Mouse (Mus musculus) cerebellum, postnatal 25 days (tissue): ENCODE results near the gene Rnd2.
"Not testable (repeated sequence)": the region's sequence is repeated elsewhere in the genome, so short reads cannot be mapped to it uniquely, and the experiment has no call there.

Experiments used
- DNase-seq, 2 experiments: peaks; one replicate each; pipeline ENCODE4 v3.0.0; 2021; ENCODE audit warnings: mixed read lengths in 2 of 2

Rnd2 gene

DNA sequence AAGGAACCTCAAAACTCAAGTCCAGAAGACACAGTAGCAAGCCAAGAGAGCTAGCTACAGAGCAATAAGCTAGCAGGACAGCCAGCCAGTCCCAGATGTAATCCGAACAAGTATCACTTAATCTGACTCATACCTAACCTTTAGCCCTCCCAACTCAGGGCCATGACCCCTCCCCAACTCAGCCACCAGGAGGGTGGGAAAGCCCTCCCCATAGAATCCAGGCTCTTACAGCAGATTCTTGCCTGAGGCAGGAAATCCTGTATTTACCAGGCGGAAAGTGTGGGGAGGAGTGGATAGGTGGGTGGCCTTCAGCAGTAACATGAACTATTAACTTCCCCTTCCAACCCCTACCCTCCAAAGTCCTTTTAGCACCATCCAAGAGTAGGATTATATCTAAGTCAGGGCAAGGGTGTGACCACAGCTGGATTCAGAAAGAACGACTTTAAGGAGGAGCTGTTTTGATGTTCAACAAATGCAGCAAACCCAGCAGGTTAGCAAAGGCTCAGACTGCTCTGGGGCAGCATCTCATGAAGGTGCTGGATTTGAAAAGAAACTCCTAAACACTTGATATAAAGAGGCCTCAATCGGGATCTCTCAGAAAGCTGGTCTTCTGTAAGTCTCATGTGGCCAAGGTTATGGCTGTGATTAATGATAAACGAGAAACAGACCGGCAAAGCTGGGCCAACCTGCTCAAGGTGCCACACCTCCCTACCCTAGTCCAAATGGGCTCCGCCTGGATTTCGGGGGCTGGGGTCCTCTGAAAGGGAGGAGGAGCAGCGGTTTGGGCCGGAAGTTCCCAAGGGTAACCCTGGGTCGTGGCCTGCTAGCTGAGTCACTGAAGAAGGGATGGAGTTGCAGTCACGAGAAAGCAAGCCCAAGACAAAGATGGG, at the start of gene Rnd2:
TSS of gene Rnd2 (plus strand) at position 789 of the 890 bp plus-strand sequence.
- no peak for DNase-seq

DNA sequence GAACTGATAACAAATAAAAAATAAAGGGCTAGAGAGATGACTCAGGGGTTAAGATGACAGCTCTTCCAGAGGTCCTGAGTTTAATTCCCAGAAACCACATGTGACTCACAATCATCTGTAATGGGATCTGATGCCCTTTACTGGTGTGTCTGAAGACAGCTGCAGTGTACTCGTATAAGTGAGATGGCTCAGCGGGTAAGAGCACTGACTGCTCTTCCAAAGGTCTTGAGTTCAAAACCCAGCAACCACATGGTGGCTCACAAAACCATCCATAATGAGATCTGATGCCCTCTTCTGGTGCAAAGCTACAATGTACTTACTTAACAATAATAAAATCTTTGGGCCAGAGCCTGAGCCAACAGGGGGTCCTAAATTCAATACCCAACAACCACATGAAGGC, 49.5 kb upstream of the Rnd2 start:
- DNase-seq: no peak

DNA sequence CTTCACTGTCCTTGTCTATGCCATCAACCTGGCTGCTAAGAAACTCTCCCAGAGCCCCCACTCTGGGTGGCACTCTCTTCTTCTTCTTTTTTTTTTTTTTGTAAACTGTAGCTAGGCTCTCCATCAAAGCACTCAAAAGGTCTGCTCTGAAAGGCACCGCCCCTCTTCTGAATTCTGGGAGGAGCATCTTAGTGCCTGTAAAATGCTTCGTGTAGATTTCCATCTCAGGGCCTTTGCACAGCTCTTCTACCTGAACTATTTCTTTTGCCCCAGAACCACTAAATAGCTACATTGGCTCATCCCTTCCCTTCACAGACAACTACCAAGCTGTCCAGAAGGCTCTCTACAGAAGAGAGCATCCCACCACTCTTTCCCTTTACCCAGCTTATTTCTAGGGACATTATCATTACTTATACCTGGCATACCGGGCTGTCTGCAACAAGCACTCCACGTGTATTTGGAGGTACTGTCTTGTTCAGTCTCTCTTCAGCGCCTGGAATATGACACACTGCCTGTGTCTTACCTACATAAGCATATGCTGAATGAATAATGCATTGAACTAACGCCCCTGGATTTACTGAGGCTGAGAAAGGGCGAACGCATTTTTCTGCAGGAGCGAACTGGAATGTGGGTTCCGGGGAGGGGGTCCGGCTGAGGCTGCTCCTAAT, 48.2 kb upstream of the Rnd2 start:
- DNase-seq: no peak

DNA sequence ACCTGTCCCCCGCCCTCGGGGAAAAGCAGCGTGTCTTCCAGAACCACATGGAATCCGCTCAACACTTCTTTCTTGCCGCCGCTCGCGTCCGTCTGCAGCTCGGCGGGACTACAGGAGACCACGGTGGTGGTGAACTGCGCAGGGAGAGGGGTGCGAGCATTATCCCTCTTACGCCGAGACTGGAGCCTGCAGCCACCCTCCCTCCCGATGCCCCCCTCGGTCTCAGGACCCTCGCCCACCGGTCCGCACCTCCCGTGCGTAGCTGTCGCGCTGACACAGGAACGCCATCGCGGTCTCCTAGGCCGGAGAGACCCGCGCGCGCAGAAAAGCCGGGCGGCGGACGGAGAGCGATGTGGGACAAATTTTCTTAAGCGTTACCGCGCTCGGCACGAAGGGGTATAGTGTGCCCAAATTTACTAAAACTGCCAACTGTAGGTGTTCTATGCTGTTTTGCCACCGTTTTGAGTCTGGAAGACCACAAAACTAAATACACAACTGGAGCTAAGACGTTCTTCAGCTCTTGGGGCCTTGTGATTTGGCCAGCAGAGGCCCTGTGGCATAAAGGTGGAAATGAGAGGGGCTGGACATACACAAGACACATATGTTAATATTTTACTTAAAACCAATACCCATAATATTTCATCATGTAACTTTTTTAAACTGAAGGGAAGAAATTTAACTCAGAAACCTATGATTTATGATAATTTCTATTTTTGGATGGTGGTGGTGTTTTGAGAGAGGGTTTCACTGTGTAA, 47.5 kb upstream of the Rnd2 start, which contains the start of gene Aarsd1:
TSS of gene Aarsd1 (minus strand) at position 515 of the 755 bp plus-strand sequence.
- peak; percentile 96 to 97 for DNase-seq

DNA sequence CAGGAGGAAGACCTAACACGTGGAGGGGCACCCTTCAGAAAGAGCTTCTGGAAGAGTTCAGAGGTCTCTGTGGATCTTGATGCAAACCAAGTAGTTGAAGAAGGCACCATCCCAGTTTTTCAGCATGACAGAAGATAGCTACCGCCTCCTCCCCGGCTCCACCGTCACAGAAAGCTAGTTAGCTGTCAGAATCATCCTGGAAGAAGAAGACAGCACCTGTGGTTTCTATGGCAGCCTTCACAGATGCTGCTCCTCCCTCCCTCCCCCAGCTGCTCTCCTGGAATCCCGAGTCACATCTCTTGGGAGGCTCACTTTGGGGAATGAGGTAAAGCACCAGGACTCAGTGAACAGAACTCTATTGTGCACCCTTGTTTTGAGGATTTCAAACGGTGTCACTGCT, 45.8 kb upstream of the Rnd2 start:
- no peak for DNase-seq

DNA sequence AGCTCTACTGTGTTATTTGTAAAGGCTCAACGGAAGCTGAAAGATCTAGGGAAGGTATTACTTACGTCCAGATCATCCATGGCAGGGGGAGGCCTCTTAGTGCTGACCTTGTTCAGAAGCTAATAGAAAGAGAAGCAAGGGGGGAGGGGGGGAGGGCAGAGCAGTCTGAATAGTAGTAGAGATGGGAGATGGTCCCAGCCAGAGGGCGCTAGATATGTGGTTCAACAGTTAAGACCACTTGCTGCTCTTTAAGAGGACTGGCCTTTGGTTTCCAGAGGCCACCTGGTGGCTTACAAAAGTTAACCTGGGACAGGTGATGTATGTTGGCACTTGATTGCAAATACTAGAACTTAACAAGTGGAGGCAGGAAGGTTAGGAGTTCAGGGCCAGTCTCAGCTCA, 45.2 kb upstream of the Rnd2 start:
- no peak for DNase-seq

DNA sequence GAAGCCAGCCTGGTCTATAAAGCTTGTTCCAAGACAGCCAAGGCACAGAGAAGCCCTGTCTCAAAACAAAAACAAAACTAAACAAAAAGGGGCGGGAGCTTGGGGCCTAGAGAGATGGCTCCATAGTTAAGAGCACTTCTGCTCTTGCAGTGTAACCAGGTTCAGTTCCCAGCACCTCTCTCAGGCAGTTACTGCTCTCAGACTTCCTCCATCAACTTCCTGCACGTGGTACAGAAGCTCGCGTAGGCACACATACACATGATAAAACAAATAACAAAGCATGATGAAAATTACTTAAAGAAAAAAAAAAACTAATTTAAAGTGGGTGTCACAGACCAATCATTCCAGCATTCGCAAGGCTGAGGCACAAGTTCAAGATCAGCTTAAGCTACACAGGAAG, 44.7 kb upstream of the Rnd2 start:
- DNase-seq: no peak

DNA sequence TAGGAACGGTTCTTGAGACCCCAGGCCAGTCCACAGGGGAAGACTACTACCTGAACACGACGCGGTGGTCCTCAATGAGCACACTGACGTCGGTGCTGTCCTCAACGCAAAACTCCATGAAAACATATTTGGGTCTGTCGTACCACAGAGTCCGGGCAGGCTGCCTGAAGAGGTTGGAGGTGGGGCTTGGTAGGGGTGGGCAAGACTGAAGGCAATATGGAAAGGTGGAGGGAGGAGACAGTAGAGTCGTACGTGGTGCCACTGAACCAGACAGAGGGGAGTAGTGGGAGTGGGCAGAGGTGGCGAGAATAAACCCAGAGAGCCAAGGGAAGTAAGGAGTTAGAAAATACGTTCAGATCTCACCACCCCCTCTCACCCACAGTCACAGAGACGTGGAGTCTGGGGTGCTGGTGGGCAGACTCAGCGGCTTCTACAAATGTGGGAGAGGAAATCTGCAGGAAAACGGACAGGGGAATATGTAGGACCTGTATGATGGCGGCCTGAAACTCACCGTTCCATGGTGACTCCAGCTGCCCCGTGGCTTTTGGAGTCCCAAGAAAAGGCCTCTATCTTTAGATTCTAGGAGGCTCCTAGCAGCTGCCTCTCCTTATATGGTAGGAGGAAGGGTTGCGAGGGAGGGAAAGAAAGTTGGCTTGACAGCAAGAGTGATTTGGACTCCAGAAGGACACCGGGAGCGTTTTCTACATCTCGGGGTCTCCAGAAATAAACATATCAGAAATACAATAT, 40.5 kb upstream of the Rnd2 start, which contains the start of gene Gm27029:
TSS of gene Gm27029 (minus strand) at position 692 of the 747 bp plus-strand sequence.
- peak in 1 of 2 experiments; percentile 18 for DNase-seq

DNA sequence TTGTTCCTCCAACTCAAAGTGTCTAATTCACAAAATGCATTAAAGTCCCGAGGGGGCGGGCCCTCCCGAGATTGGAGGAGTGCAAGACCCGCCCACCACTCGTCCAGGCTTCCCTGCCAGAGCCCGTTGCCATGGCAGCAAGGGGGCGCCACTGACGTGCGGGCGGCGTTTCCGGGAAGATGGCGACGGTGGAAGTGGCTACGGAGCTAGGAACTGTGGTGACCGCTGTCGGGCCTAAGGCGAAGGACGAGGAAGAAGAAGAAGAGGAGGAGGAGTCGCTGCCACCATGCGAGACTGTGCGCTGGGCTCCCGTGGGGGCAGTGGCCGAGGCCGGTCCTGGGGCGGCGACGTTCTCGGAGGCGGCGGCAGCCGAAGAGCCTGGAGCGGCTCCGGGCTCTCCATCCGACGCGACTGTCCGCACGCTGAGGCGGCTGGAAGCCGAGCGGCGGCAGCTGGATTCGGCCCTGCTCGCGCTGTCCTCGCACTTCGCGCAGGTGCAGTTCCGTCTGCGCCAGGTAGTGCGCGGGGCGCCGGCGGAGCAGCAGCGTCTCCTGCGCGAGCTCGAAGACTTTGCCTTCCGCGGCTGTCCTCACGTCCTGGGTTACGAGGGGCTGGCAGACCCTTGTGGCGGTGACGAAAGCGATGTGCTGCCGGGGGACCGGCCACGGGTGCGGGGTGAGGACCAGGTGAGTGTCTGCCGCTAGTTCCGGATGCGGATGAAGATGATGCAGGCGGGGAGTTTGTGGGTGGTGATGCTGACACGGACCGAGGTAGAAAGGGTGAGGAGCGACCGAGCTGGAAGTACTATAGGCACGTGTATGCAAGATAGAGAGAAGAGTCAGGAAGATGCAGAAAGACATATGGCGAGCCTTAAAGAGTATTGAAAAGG, 39.6 kb upstream of the Rnd2 start, which contains the start of the genes Rundc1 and Ptges3l:
TSS of gene Rundc1 (plus strand) at position 161 of the 889 bp plus-strand sequence.
TSS of gene Ptges3l (minus strand) at position 409 of the 889 bp plus-strand sequence.
- peak; percentile 97 to 99 for DNase-seq

DNA sequence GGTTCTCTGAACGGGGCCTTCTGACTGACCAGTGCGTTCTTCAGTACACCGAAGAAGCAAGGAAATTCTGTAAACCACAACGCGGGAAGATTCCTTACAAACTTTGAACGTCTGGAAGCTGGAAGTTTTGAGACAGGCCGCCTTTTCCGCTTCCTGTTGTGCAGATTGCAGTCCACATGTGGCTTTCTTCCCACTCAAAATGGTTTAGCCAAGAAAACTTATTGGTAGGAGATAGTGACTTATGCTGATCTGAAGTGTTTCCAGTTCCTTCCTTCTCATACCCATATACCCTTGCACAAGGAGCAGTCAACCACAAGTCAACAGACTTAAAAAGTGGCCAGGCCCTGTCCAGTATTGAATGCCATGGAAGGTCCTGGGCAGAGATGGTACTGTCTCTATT, 38.6 kb upstream of the Rnd2 start:
- DNase-seq: no peak

DNA sequence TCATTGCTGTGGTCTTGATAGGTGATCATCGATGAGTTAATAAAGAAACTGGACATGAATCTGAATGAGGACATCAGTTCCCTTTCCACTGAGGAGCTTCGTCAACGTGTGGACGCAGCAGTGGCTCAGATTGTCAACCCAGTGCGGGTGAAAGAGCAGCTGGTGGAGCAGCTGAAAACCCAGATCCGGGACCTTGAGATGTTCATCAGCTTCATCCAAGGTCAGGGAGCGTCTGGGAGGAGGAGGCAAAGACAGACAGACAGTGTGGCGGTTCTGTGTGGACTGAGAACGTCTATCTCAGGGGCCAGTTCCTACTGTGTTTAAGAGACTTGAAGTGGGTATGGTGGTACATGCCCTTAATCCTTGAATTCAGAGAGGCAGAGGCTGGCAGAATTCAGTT, 33.5 kb upstream of the Rnd2 start:
- DNase-seq: no peak

DNA sequence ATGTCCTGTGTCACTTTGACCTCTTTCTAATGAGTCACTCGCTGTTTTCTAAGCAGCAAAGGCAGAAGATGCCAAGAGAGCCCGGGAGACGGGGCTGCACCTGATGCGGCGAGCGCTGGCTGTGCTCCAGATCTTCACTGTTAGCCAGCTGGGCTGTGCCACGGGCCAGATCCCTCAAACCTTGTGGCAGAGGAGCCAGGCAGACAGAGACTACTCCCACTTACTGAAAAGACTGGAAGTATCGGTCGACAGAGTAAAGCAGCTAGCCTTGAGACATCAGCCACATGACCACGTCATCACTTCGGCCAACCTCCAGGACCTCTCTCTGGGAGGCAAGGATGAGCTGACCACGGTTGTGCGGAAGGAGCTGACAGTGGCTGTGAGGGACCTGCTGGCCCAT, 31.4 kb upstream of the Rnd2 start:
- peak; percentile 68 to 80 for DNase-seq

DNA sequence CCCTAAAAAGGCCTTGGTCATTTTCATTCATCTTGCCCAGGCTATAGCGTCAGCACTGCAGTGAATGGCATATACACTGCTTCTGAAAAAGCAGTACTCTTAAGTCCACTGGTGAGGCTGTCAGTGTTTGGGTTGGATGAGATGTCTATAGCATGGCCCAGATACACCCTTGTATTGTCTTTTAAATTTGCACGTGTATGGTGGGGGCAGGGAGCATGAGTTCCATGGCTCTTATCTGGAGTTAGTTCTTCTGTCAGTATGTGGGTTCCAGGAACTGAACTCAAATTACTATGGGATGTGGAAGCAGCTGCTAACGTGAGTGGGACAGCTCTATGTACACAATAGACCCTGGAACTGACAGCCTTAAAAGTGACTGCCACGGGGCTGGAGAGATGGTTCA, 29.0 kb upstream of the Rnd2 start:
- DNase-seq: no peak

DNA sequence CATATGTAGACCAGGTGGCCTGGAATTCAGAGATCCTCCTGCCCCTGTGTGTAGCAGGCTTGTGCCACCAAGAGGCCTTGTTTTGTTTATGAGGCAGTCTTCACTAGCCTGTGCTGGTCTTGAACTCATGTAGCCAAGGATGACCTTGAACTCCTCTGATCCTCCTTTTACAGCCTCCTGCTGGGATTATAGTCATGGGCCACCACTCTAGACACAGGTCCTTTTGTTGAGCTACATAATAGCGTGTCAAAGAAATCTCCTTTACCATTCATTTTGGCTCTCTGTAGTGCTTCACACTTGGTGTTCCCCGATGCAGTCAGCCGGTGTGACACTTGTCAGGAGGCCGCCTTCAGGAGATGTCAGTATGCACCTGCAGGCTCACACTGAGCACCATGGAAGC, 27.9 kb upstream of the Rnd2 start:
- DNase-seq: no peak

DNA sequence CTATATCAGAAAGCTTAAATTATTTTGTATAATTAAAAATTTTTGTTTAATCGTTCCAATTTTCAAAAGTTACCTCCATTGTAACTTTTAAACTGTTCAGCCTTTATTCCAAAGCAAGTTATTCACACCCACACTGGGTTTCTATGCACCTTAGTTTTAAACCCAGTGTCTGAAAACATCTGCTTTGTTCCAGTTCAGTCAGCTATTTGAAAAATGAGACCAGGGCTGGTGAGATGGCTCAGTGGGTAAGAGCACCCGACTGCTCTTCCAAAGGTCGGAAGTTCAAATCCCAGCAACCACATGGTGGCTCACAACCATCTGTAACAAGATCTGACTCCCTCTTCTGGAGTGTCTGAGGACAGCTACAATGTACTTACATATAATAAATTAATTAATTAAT, 26.8 kb upstream of the Rnd2 start:
- DNase-seq: not testable (repeated sequence)

DNA sequence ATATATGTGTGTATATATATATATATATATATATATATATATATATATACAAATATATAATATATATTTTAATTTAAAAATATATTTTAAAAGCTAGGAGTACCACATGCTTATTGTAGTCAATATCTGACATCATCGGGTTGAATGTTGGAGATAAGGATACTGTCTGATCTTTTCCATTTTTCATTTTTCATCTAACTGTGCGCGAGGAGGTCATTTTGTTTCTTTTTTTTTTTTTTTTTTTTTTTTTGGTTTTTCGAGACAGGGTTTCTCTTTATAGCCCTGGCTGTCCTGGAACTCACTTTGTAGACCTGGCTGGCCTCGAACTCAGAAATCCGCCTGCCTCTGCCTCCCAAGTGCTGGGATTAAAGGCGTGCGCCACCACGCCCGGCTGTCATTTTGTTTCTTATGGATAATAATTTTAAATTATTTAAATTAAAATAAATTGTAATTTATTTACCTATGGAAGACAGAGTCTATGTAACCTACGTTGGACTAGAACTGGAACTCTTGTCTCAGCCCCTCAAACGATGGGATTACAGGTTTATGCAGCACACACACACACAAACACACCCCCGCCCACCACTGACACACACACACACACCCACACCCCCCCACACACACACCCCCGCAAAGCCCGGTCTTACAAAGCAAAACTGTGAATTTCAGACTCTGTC, 23.2 kb upstream of the Rnd2 start:
- DNase-seq: not testable (repeated sequence)

DNA sequence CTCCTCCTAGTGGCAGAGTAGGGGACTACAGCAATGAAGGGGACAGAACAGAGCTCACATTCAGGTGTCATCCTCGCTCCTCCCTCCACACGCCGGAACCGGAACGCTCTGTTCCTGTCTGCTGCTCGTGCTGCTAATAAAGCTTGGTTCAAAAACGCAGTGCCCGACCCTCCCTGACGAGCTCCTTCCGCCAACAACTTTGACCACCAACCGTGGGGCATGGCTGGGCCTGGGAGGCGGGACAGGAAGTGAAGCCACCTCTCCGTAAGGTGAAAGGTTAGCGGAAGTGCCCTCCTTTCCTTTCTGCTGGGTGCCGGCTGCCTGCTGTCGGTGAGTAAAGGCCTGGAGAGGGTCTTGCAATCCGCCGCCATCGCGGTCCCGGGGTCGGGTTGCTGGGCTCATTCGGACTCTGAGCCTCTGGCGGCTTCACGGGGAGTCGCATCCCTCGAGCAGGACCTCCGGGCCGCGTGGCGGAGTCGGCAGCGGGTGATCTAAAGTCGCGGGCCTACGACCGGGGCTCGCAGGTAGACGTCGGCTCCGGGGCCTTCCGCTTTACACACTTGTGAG, 22.6 kb upstream of the Rnd2 start, which contains the start of gene Rpl27:
TSS of gene Rpl27 (plus strand) at position 172 of the 567 bp plus-strand sequence.
- DNase-seq: peak; percentile 95 to 97

DNA sequence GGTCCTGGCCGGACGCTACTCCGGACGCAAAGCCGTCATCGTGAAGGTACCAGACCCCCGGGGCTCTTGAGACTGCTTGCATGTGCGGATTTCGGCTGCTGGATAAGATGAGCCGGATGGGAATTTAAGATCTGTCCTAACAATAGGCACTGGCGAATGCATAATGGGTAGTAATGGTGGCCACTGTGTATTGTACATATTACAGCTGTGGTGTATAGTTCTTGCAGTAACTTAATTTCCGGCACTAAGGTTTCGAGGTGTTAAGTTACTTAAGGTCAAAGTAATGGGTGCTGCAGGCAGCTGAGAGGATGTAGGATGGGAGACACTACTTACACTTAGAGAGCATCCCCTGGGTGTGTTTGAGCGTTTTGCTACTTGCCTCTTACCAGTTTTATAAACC, 22.0 kb upstream of the Rnd2 start:
- DNase-seq: no peak

DNA sequence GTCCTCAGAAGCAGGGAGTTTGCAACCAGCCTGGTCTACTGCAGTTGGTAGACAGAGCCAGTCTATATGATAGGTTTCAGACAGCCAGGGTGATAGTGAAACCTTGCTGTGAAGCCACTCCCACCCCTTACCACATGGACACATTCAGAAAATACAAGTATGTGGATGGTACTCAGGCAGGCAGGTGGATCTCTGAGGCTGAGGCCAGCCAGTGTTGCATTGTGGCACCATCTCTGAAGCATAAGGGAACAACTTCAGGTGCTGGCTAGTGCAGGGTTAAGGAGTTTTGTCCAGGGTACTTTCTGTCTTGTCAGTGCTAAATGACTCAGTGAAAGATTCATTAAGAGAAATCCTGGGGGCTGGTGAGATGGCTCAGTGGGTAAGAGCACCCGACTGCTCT, 18.5 kb upstream of the Rnd2 start:
- DNase-seq: no peak

DNA sequence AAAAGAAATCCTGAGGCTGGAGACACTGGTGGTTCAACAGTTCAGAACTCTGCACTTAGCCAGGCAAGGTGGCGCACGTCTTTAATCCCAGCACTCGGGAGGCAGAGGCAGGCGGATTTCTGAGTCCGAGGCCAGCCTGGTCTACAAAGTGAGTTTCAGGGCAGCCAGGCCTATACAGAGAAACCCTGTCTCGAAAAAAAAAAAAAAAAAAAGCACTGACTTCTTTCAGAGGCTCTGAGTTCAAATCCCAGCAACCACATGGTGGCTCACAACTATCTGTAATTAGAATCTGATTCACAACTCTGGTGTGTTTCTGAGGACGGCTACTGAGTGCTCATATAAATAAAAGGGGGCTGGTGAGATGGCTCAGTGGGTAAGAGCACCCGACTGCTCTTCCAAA, 17.9 kb upstream of the Rnd2 start:
- not testable (repeated sequence) for DNase-seq
